Mouse (Mus musculus) gastrocnemius, adult 18-20 months (tissue): ENCODE data around the gene Sult6b2. TPM values are rescaled to one million over a fixed set of nuclear protein-coding genes. Genes with fewer than 3 reads are reported as not detected.
A peak's percentile ranks its signal among the peaks of the same experiment; 100 is the strongest.

Source experiments
- DNase-seq: peaks from one replicate; pipeline ENCODE4 v3.0.0; 2021; ENCODE audit warnings: low spot score
- total RNA-seq, 2 experiments: library from RNA; stranded (reverse); gene quantifications; 2 replicates each; pipeline ENCODE4 v1.2.3; 2021

The Sult6b2 gene
- total RNA-seq, 2 experiments from 2014 or later, result not detected

DNA sequence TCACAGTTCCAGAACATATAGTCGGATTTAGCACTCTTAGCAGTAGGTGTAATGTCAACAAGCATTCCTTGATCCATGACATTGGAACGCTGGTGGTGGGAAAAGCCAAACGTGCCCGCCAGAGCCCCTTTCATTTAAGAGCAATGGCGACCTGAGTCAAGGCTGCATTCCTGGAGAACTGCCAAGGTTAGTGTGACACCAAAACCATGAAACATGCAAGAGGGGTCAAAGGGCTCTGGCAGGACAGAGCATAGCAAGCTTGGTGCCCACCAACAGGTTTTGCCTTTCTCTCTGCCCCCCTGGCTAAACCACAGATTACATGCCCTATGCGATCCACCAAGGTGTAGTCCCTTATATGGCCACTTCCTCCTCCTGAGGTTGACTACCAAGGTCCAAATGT is 65.7 kb downstream of the Sult6b2 start:
- no peak for DNase-seq

DNA sequence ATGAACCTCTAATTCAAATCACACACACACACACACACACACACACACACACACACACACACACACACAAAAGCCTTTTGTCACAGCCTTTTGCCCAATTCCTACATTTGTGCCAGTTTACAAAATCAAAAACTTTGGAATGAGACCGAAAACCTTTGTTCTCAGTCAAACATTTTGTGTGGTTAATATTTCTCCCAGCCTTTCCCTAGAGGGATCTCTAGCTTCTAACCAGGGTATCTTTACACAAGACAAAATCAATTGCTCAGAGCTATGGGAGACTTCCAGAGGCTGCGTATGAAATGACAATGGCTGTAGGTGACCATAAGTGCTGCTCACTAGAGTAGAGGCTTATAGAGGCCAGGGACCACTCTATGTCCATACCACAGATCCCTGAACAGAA is 66.1 kb downstream of the Sult6b2 start:
- no peak for DNase-seq

GRCm38 (mm10) chr6:142735302-142736005 is 68.8 kb downstream of the Sult6b2 start:
- DNase-seq, result peak; percentile 33

Other genes starting within 250 kb of the Sult6b2 start
- 1 to 10 TPM; 4.3 to 7.4 TPM for gene Kcnj8, start 232.9 kb downstream of the Sult6b2 start, total RNA-seq
- gene Abcc9, start 102.2 kb downstream of the Sult6b2 start, total RNA-seq, result 100 to 1,000 TPM; 120 to 132 TPM
- gene Cmas, start 47.8 kb downstream of the Sult6b2 start, total RNA-seq, result 10 to 100 TPM; 27.0 to 30.1 TPM
- gene St8sia1, start 159.9 kb upstream of the Sult6b2 start, total RNA-seq, result under 1 TPM; 0.19 to 0.30 TPM